Mouse (Mus musculus): ENCODE measurements around the gene Cldn11. TPM values are rescaled to one million over a fixed set of nuclear protein-coding genes. Genes with fewer than 3 reads are reported as not detected.
"Not testable (repeated sequence)": the region's sequence is repeated elsewhere in the genome, so short reads cannot be mapped to it uniquely, and the experiment has no call there.

Cldn11 gene
- polyA plus RNA-seq, 1 experiment from 2014 or later = 3.6 TPM

- no peak overlapping the region for H3K4me2 ChIP-seq
- no peaks in the 10 kb centered on the region for H3K9me3 ChIP-seq (ENCODE audit: low read depth, low read length)
- H3K4me3 ChIP-seq (ENCODE audit: low read depth, low read length) = no peak overlapping the region
- H3K36me3 ChIP-seq (ENCODE audit: insufficient read depth) = peaks cover 42% of the 10 kb centered on the region
- no peak for TF ChIP-seq CTCF (IDR thresholded peaks at IDR 0.05; ENCODE audit: low read depth)
- no peak for DNase-seq
- ATAC-seq (ENCODE audit: insufficient read depth) = no peak
- no peak overlapping the region for H3K9ac ChIP-seq
- WGBS = 72% methylated on average over 4 of the region's 4 CpGs
- no peaks in the 10 kb centered on the region for H3K27me3 ChIP-seq (ENCODE audit: insufficient read depth, low read length)
- no peak overlapping the region for H3K27ac ChIP-seq (ENCODE audit: low read depth)
- H3K4me1 ChIP-seq (ENCODE audit: insufficient read depth) = no peaks in the 10 kb centered on the region
Measured at GRCm38 (mm10) chr3:31123098-31123497, 26.6 kb upstream of the Cldn11 start.

GRCm38 (mm10) chr3:31126303-31126702 is 23.4 kb upstream of the Cldn11 start:
- ATAC-seq (ENCODE audit: insufficient read depth) (no peak), DNase-seq (no peak)
- WGBS = 63% methylated on average over 4 of the region's 4 CpGs
- no peaks in the 10 kb centered on the region for H3K9me3 ChIP-seq (ENCODE audit: low read depth, low read length)
- no peak overlapping the region for H3K4me2 ChIP-seq
- no peaks in the 10 kb centered on the region for H3K4me1 ChIP-seq (ENCODE audit: insufficient read depth)
- no peak overlapping the region for H3K4me3 ChIP-seq (ENCODE audit: low read depth, low read length)
- no peak for TF ChIP-seq CTCF (IDR thresholded peaks at IDR 0.05; ENCODE audit: low read depth)
- no peak overlapping the region for H3K9ac ChIP-seq
- no peak overlapping the region for H3K27ac ChIP-seq (ENCODE audit: low read depth)
- H3K36me3 ChIP-seq (ENCODE audit: insufficient read depth) = peaks cover 13% of the 10 kb centered on the region; the same call in 1 of the 2 replicates
- H3K27me3 ChIP-seq (ENCODE audit: insufficient read depth, low read length) = no peaks in the 10 kb centered on the region

- Histone ChIP-seq H3K36me3 (ENCODE audit: insufficient read depth) (peaks cover 13% of the 10 kb centered on the region; the same call in 1 of the 2 replicates), H3K27me3 (ENCODE audit: insufficient read depth, low read length) (no peaks in the 10 kb centered on the region), H3K4me2 (no peak overlapping the region), H3K27ac (ENCODE audit: low read depth) (no peak overlapping the region), H3K4me1 (ENCODE audit: insufficient read depth) (no peaks in the 10 kb centered on the region), H3K9ac (no peak overlapping the region), H3K9me3 (ENCODE audit: low read depth, low read length) (no peaks in the 10 kb centered on the region), H3K4me3 (ENCODE audit: low read depth, low read length) (no peak overlapping the region)
- no peak for ATAC-seq (ENCODE audit: insufficient read depth)
- no peak for DNase-seq
- WGBS = 69% methylated on average over 3 of the region's 3 CpGs
- no peak for TF ChIP-seq CTCF (IDR thresholded peaks at IDR 0.05; ENCODE audit: low read depth)
Measured at GRCm38 (mm10) chr3:31126848-31127247, 22.9 kb upstream of the Cldn11 start.

- WGBS = 41% methylated on average over 4 of the region's 4 CpGs
- H3K4me3 ChIP-seq (ENCODE audit: low read depth, low read length) = no peak overlapping the region
- H3K27ac ChIP-seq (ENCODE audit: low read depth) = no peak overlapping the region
- no peak overlapping the region for H3K9ac ChIP-seq
- no peaks in the 10 kb centered on the region for H3K9me3 ChIP-seq (ENCODE audit: low read depth, low read length)
- ATAC-seq (ENCODE audit: insufficient read depth) (no peak), DNase-seq (no peak)
- no peak overlapping the region for H3K4me2 ChIP-seq
- no peaks in the 10 kb centered on the region for H3K27me3 ChIP-seq (ENCODE audit: insufficient read depth, low read length)
- H3K4me1 ChIP-seq (ENCODE audit: insufficient read depth) = peaks cover 8% of the 10 kb centered on the region; the same call in 1 of the 2 replicates
- no peak for TF ChIP-seq CTCF (IDR thresholded peaks at IDR 0.05; ENCODE audit: low read depth)
- H3K36me3 ChIP-seq (ENCODE audit: insufficient read depth) = no peaks in the 10 kb centered on the region
Measured at GRCm38 (mm10) chr3:31129766-31130165, 20.0 kb upstream of the Cldn11 start.

GRCm38 (mm10) chr3:31133664-31134063 is 16.1 kb upstream of the Cldn11 start:
- Histone ChIP-seq H3K9ac (no peak overlapping the region), H3K4me3 (ENCODE audit: low read depth, low read length) (no peak overlapping the region), H3K36me3 (ENCODE audit: insufficient read depth) (no peaks in the 10 kb centered on the region), H3K27me3 (ENCODE audit: insufficient read depth, low read length) (no peaks in the 10 kb centered on the region), H3K9me3 (ENCODE audit: low read depth, low read length) (no peaks in the 10 kb centered on the region), H3K4me1 (ENCODE audit: insufficient read depth) (peaks cover 8% of the 10 kb centered on the region; the same call in 1 of the 2 replicates), H3K27ac (ENCODE audit: low read depth) (no peak overlapping the region), H3K4me2 (no peak overlapping the region)
- TF ChIP-seq CTCF (IDR thresholded peaks at IDR 0.05; ENCODE audit: low read depth) = no peak
- 15% methylated on average over 5 of the region's 5 CpGs for WGBS
- DNase-seq = no peak
- ATAC-seq (ENCODE audit: insufficient read depth) = no peak

GRCm38 (mm10) chr3:31134246-31134645 is 15.5 kb upstream of the Cldn11 start:
- ATAC-seq (ENCODE audit: insufficient read depth) (0 out of 2 replicates have a peak, but pooled peaks have one; percentile 42), DNase-seq (no peak)

GRCm38 (mm10) chr3:31134696-31135095 is 15.0 kb upstream of the Cldn11 start:
- Histone ChIP-seq H3K27me3 (ENCODE audit: insufficient read depth, low read length) (no peaks in the 10 kb centered on the region), H3K4me2 (no peak overlapping the region), H3K4me3 (ENCODE audit: low read depth, low read length) (no peak overlapping the region), H3K9ac (no peak overlapping the region), H3K9me3 (ENCODE audit: low read depth, low read length) (no peaks in the 10 kb centered on the region), H3K4me1 (ENCODE audit: insufficient read depth) (peaks cover 8% of the 10 kb centered on the region; the same call in 1 of the 2 replicates), H3K27ac (ENCODE audit: low read depth) (no peak overlapping the region), H3K36me3 (ENCODE audit: insufficient read depth) (no peaks in the 10 kb centered on the region)
- 46% methylated on average over 7 of the region's 7 CpGs for WGBS
- DNase-seq (peak; percentile 32), ATAC-seq (ENCODE audit: insufficient read depth) (no peak)
- TF ChIP-seq CTCF (IDR thresholded peaks at IDR 0.05; ENCODE audit: low read depth) = no peak

More at GRCm38 (mm10) chr3:31134246-31134645, 15.5 kb upstream of the Cldn11 start:
- Histone ChIP-seq H3K27me3 (ENCODE audit: insufficient read depth, low read length) (no peaks in the 10 kb centered on the region), H3K27ac (ENCODE audit: low read depth) (no peak overlapping the region), H3K9me3 (ENCODE audit: low read depth, low read length) (no peaks in the 10 kb centered on the region), H3K4me2 (no peak overlapping the region), H3K4me1 (ENCODE audit: insufficient read depth) (peaks cover 8% of the 10 kb centered on the region; the same call in 1 of the 2 replicates), H3K36me3 (ENCODE audit: insufficient read depth) (no peaks in the 10 kb centered on the region), H3K4me3 (ENCODE audit: low read depth, low read length) (no peak overlapping the region), H3K9ac (no peak overlapping the region)
- WGBS = 72% methylated on average over 8 of the region's 8 CpGs
- TF ChIP-seq CTCF (IDR thresholded peaks at IDR 0.05; ENCODE audit: low read depth) = no peak

- H3K4me3 ChIP-seq (ENCODE audit: low read depth, low read length); H3K9me3 ChIP-seq (ENCODE audit: low read depth, low read length); H3K4me1 ChIP-seq (ENCODE audit: insufficient read depth); H3K9ac ChIP-seq; H3K4me2 ChIP-seq; DNase-seq; H3K36me3 ChIP-seq (ENCODE audit: insufficient read depth); H3K27me3 ChIP-seq (ENCODE audit: insufficient read depth, low read length); H3K27ac ChIP-seq (ENCODE audit: low read depth); ATAC-seq (ENCODE audit: insufficient read depth): not testable (repeated sequence)
- WGBS = 56% methylated on average over 4 of the region's 4 CpGs
Measured at GRCm38 (mm10) chr3:31136591-31136990, 13.1 kb upstream of the Cldn11 start.
